In the genomic region with DNA sequence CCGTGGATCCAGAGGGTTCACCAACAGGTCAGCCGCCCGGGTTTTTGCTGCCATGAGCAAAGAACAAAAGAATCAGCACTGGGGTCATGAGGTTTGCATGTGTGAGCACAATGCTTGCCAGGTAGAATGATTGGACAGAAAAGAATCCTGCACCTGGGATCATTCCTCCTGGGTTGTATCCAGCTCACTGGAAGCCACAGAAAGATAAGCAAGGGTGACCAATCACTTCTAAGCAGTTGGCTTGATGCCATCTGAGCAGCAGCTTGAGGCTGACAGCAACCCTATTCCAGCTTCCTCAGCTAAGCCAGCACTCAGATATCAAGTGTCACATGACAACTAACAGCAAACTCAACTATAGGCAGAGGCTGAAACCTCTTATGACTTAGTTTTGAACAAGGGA, we compare ENCODE assay signal across 8 mouse cellular contexts.
DNase-seq lines count a peak whose midpoint lies in the region; ATAC-seq and TF ChIP-seq lines count a peak whose summit lies in the region.

No protein-coding gene starts in this region.

- H3K27ac ChIP-seq in layer of hippocampus, adult 2 months: peak overlapping the region; percentile 78
- H3K27ac ChIP-seq in heart, embryonic 14.5 days (replicated peaks in 1 of 2; ENCODE audit: control insufficient read depth in 1 of 2, insufficient read depth in 1 of 2, low read depth in 2 of 2, low read length in 2 of 2): peak overlapping the region; percentile 81 to 87
- peak overlapping the region; percentile 54; the same call in 1 of the 2 replicates for H3K27ac ChIP-seq in lung, embryonic 14.5 days (ENCODE audit: low read depth)

- peak overlapping the region; percentile 19 for H3K4me2 ChIP-seq in heart, embryonic 14.5 days (ENCODE audit: low read length)
- H3K4me2 ChIP-seq in lung, embryonic 14.5 days: no peak overlapping the region

- no peak overlapping the region for H3K4me3 ChIP-seq in layer of hippocampus, adult 2 months
- no peak overlapping the region for H3K4me3 ChIP-seq in heart, embryonic 14.5 days (ENCODE audit: control insufficient read depth in 1 of 2, insufficient read depth in 1 of 2, low read depth in 1 of 2, low read length in 2 of 2)
- no peak overlapping the region for H3K4me3 ChIP-seq in lung, embryonic 14.5 days (ENCODE audit: low read depth, low read length)

- peaks cover 25 to 46% of the 10 kb centered on the region in 2 experiments for H3K4me1 ChIP-seq in heart, embryonic 14.5 days (ENCODE audit: control insufficient read depth in 2 of 2, insufficient read depth in 2 of 2, low read length in 2 of 2)
- H3K4me1 ChIP-seq in lung, embryonic 14.5 days (ENCODE audit: insufficient read depth): no peaks in the 10 kb centered on the region

- no peaks in the 10 kb centered on the region for H3K27me3 ChIP-seq in heart, embryonic 14.5 days (ENCODE audit: control insufficient read depth, insufficient read depth, low read length)
- H3K27me3 ChIP-seq in lung, embryonic 14.5 days (ENCODE audit: insufficient read depth, low read length): no peaks in the 10 kb centered on the region

- H3K9me3 ChIP-seq in heart, embryonic 14.5 days (ENCODE audit: control insufficient read depth, low read length): no peaks in the 10 kb centered on the region
- no peaks in the 10 kb centered on the region for H3K9me3 ChIP-seq in lung, embryonic 14.5 days (ENCODE audit: low read depth, low read length)

- no peak for DNase-seq in layer of hippocampus, adult 2 months (ENCODE audit: low spot score in 2 of 2)
- no peak for DNase-seq in layer of hippocampus, adult 11-12 months (ENCODE audit: low spot score)
- peak; percentile 51 for DNase-seq in cerebellum, adult 11-12 months
- DNase-seq in lung, embryonic 14.5 days: peak; percentile 88
- DNase-seq in right cerebral cortex, postnatal 14 days: no peak
- DNase-seq in spleen, adult 12 weeks (ENCODE audit: low spot score): no peak
- no peak for DNase-seq in layer of hippocampus, postnatal 25 days (ENCODE audit: extremely low spot score in 1 of 2, low spot score in 1 of 2)

- H3K9ac ChIP-seq in heart, embryonic 14.5 days (ENCODE audit: low read length): no peak overlapping the region
- no peak overlapping the region for H3K9ac ChIP-seq in lung, embryonic 14.5 days

- TF ChIP-seq CTCF in layer of hippocampus, adult 2 months (conservative IDR thresholded peaks at IDR 0.05): no peak
- no peak for TF ChIP-seq CTCF in lung, embryonic 14.5 days (IDR thresholded peaks at IDR 0.05; ENCODE audit: low read depth)

- WGBS in heart, embryonic 14.5 days: 12% methylated on average over 3 of the region's 3 CpGs
- 22% methylated on average over 3 of the region's 3 CpGs for WGBS in lung, embryonic 14.5 days

- H3K36me3 ChIP-seq in heart, embryonic 14.5 days (ENCODE audit: control insufficient read depth, insufficient read depth, low read length): peaks cover 49% of the 10 kb centered on the region
- peaks cover 37% of the 10 kb centered on the region for H3K36me3 ChIP-seq in lung, embryonic 14.5 days (ENCODE audit: insufficient read depth)

- ATAC-seq in heart, embryonic 14.5 days (ENCODE audit: insufficient number of reproducible peaks, insufficient read depth, low FRiP score, low read depth): peak; percentile 76
- peak; percentile 94 for ATAC-seq in lung, embryonic 14.5 days (ENCODE audit: insufficient read depth)

Comparison
In these comparisons a context has a peak if more than half of its experiments do, and no peak if none do; other contexts are left out.
1. DNase-seq: peak in cerebellum, adult 11-12 months (single experiment) and lung, embryonic 14.5 days (single experiment); none in layer of hippocampus, adult 2 months (0 of 2), layer of hippocampus, adult 11-12 months (single experiment), right cerebral cortex, postnatal 14 days (single experiment), spleen, adult 12 weeks (single experiment) and layer of hippocampus, postnatal 25 days (0 of 2).
2. Peak in every context shown above with its lines, with median percentiles within 50 percentile points of each other: H3K27ac ChIP-seq.